Mouse (Mus musculus): Measurements from ENCODE around the gene Coq5.
A peak's percentile ranks its signal among the peaks of the same experiment; 100 is the strongest.

The Coq5 gene

GRCm38 (mm10) chr5:115279226-115280049, at the start of gene Coq5:
Coq5 (plus strand) TSS chr5:115279666.
- peak; percentile 78 to 81 for DNase-seq (ENCODE audit: low spot score in 2 of 2)

- peak; percentile 49 to 67 for DNase-seq (ENCODE audit: low spot score in 2 of 2)
Observed at GRCm38 (mm10) chr5:115230830-115231551, 48.5 kb upstream of the Coq5 start.

GRCm38 (mm10) chr5:115231552-115232120, 47.8 kb upstream of the Coq5 start:
- DNase-seq (ENCODE audit: low spot score in 2 of 2) = no peak

GRCm38 (mm10) chr5:115232516-115232915, 47.0 kb upstream of the Coq5 start:
- DNase-seq (ENCODE audit: low spot score in 2 of 2) = no peak

- DNase-seq (ENCODE audit: low spot score in 2 of 2) = no peak
Observed at GRCm38 (mm10) chr5:115233031-115233780, 46.3 kb upstream of the Coq5 start.

GRCm38 (mm10) chr5:115234519-115234918, 44.9 kb upstream of the Coq5 start:
- DNase-seq (ENCODE audit: low spot score in 2 of 2) = no peak

GRCm38 (mm10) chr5:115235323-115235771, 44.1 kb upstream of the Coq5 start:
- peak; percentile 71 to 76 for DNase-seq (ENCODE audit: low spot score in 2 of 2)

GRCm38 (mm10) chr5:115235786-115236263, 43.6 kb upstream of the Coq5 start, which contains the start of gene Pop5:
Pop5 (plus strand) TSS chr5:115235836.
- DNase-seq (ENCODE audit: low spot score in 2 of 2) = peak; percentile 77 to 86

- DNase-seq (ENCODE audit: low spot score in 2 of 2) = peak; percentile 71 to 88
Observed at GRCm38 (mm10) chr5:115237803-115238728, 41.4 kb upstream of the Coq5 start.

GRCm38 (mm10) chr5:115238729-115239195, 40.7 kb upstream of the Coq5 start:
- DNase-seq (ENCODE audit: low spot score in 2 of 2) = no peak

- no peak for DNase-seq (ENCODE audit: low spot score in 2 of 2)
Observed at GRCm38 (mm10) chr5:115240191-115240590, 39.3 kb upstream of the Coq5 start.

- DNase-seq (ENCODE audit: low spot score in 2 of 2) = no peak
Observed at GRCm38 (mm10) chr5:115255472-115255871, 24.0 kb upstream of the Coq5 start.

GRCm38 (mm10) chr5:115256909-115257546, 22.4 kb upstream of the Coq5 start:
- DNase-seq (ENCODE audit: low spot score in 2 of 2) = no peak

GRCm38 (mm10) chr5:115260356-115260755, 19.1 kb upstream of the Coq5 start:
- DNase-seq (ENCODE audit: low spot score in 2 of 2) = no peak

- no peak for DNase-seq (ENCODE audit: low spot score in 2 of 2)
Observed at GRCm38 (mm10) chr5:115261141-115261540, 18.3 kb upstream of the Coq5 start.

- DNase-seq (ENCODE audit: low spot score in 2 of 2) = no peak
Observed at GRCm38 (mm10) chr5:115261880-115262279, 17.6 kb upstream of the Coq5 start.

GRCm38 (mm10) chr5:115262502-115263291, 16.8 kb upstream of the Coq5 start:
- no peak for DNase-seq (ENCODE audit: low spot score in 2 of 2)

GRCm38 (mm10) chr5:115266340-115266739, 13.1 kb upstream of the Coq5 start:
- DNase-seq (ENCODE audit: low spot score in 2 of 2) = no peak
